ENCODE assay signal across 8 mouse cellular contexts in genomic region chr3:107332127-107332959, GRCm38 (mm10). TPM values are rescaled to one million over a fixed set of nuclear protein-coding genes. Genes with fewer than 3 reads are reported as not detected.
DNase-seq lines count a peak whose midpoint lies in the region; ATAC-seq lines count a peak whose summit lies in the region.

No protein-coding gene starts in this region.

- no peaks in the 10 kb centered on the region for H3K9me3 ChIP-seq in forebrain, embryonic 15.5 days
- no peaks in the 10 kb centered on the region for H3K9me3 ChIP-seq in hindbrain, embryonic 10.5 days

- ATAC-seq in forebrain, embryonic 15.5 days (replicated peaks): peak; percentile 6
- ATAC-seq in erythroid progenitor cell, adult 5-6 weeks (replicated peaks; ENCODE audit: low FRiP score, poor library complexity, severe bottlenecking): no peak

- H3K36me3 ChIP-seq in forebrain, embryonic 15.5 days: peaks cover 14% of the 10 kb centered on the region
- peaks cover 35% of the 10 kb centered on the region for H3K36me3 ChIP-seq in hindbrain, embryonic 10.5 days

- peaks cover 48% of the 10 kb centered on the region for H3K4me1 ChIP-seq in forebrain, embryonic 15.5 days
- peaks cover 50% of the 10 kb centered on the region for H3K4me1 ChIP-seq in hindbrain, embryonic 10.5 days (replicated peaks)

- DNase-seq in ES-CJ7 (ENCODE audit: low read depth, low spot score): peak; percentile 26
- DNase-seq in adrenal gland, postnatal 36 days: peak; percentile 57 to 78
- DNase-seq in hindbrain, embryonic 10.5 days (ENCODE audit: low spot score): peak; percentile 58
- DNase-seq in layer of hippocampus, postnatal 36 days: peak; percentile 26 to 71
- peak; percentile 26 for DNase-seq in lung, postnatal 36 days
- peak; percentile 22 for DNase-seq in spleen, adult 12 weeks (ENCODE audit: low spot score)

- peak overlapping the region; percentile 87 for H3K27ac ChIP-seq in forebrain, embryonic 15.5 days (replicated peaks)
- H3K27ac ChIP-seq in hindbrain, embryonic 10.5 days: peak overlapping the region; percentile 98

- WGBS in forebrain, embryonic 15.5 days: under 1% methylated on average over 75 of the region's 75 CpGs
- under 1% methylated on average over 75 of the region's 75 CpGs for WGBS in hindbrain, embryonic 10.5 days

- peak overlapping the region; percentile 77 for H3K9ac ChIP-seq in forebrain, embryonic 15.5 days (replicated peaks)

- no peaks in the 10 kb centered on the region for H3K27me3 ChIP-seq in forebrain, embryonic 15.5 days
- no peaks in the 10 kb centered on the region for H3K27me3 ChIP-seq in hindbrain, embryonic 10.5 days (ENCODE audit: insufficient read depth, poor library complexity, severe bottlenecking)

- peak overlapping the region; percentile 93 for H3K4me2 ChIP-seq in forebrain, embryonic 15.5 days (replicated peaks)

- peak overlapping the region; percentile 81 for H3K4me3 ChIP-seq in forebrain, embryonic 15.5 days
- peak overlapping the region; percentile 97 for H3K4me3 ChIP-seq in hindbrain, embryonic 10.5 days

RNA-seq across cellular contexts. Expression of gene Rbm15, which starts 1.1 kb away (rescaled TPM):
- total RNA-seq in adrenal gland, postnatal 36 days (2021): 10 to 100 TPM; 36.5 to 40.8 TPM
- 9.8 and 10.5 TPM in 2 replicates for polyA plus RNA-seq in forebrain, embryonic 15.5 days (2015; fragmentation: Nextera tagmentation; extraction: Ambion mirVana)
- polyA plus RNA-seq in hindbrain, embryonic 10.5 days (2016; fragmentation: Nextera tagmentation; extraction: Ambion mirVana): 12.9 and 16.5 TPM in 2 replicates
- total RNA-seq in layer of hippocampus, postnatal 36 days (2021): 10 to 100 TPM; 25.9 to 28.0 TPM
- total RNA-seq in erythroid progenitor cell, adult 5-6 weeks (2015; ENCODE audit: low replicate concordance): 129 and 143 TPM in 2 replicates
- 125 and 143 TPM in 2 replicates for total RNA-seq in erythroid progenitor cell, adult 5-6 weeks (2017; ENCODE audit: low replicate concordance)

RNA-seq across cellular contexts. Expression of gene Slc16a4, which starts 41.3 kb away (rescaled TPM):
- under 1 TPM; 0.23 to 0.63 TPM for total RNA-seq in adrenal gland, postnatal 36 days (2021)
- 2.6 and 3.1 TPM in 2 replicates for polyA plus RNA-seq in forebrain, embryonic 15.5 days (2015; fragmentation: Nextera tagmentation; extraction: Ambion mirVana)
- polyA plus RNA-seq in hindbrain, embryonic 10.5 days (2016; fragmentation: Nextera tagmentation; extraction: Ambion mirVana): 1.9 and 2.3 TPM in 2 replicates
- total RNA-seq in layer of hippocampus, postnatal 36 days (2021): 1 to 10 TPM in 1 of 2 experiments, under 1 TPM in 1; 0.86 to 1.1 TPM
- total RNA-seq in erythroid progenitor cell, adult 5-6 weeks (2015; ENCODE audit: low replicate concordance): 1.4 TPM in 1 of 2 replicates, not detected in the other
- total RNA-seq in erythroid progenitor cell, adult 5-6 weeks (2017; ENCODE audit: low replicate concordance): 2.1 TPM in 1 of 2 replicates, not detected in the other

RNA-seq across cellular contexts. Expression of gene Lamtor5, which starts 53.7 kb away (rescaled TPM):
- 10 to 100 TPM; 83.2 to 87.6 TPM for total RNA-seq in adrenal gland, postnatal 36 days (2021)
- 213 and 228 TPM in 2 replicates for polyA plus RNA-seq in forebrain, embryonic 15.5 days (2015; fragmentation: Nextera tagmentation; extraction: Ambion mirVana)
- 202 and 225 TPM in 2 replicates for polyA plus RNA-seq in hindbrain, embryonic 10.5 days (2016; fragmentation: Nextera tagmentation; extraction: Ambion mirVana)
- total RNA-seq in layer of hippocampus, postnatal 36 days (2021): 10 to 100 TPM; 64.0 to 79.4 TPM
- total RNA-seq in erythroid progenitor cell, adult 5-6 weeks (2015; ENCODE audit: low replicate concordance): 57.0 and 58.4 TPM in 2 replicates
- 10.3 and 20.0 TPM in 2 replicates for total RNA-seq in erythroid progenitor cell, adult 5-6 weeks (2017; ENCODE audit: low replicate concordance)
